Mouse (Mus musculus) embryonic facial prominence, embryonic 14.5 days (tissue): ENCODE results near the gene Zp3r. TPM values are rescaled to one million over a fixed set of nuclear protein-coding genes. Genes with fewer than 3 reads are reported as not detected.

Experiments used
- ATAC-seq: fragments of 200-750 bp; cut with Nextera tagmentation; 2 replicates; pipeline ENCODE4 v1.8.0; 2017; ENCODE audit warnings: low read depth, moderate number of reproducible peaks, moderate TSS enrichment
- DNase-seq: peaks from one replicate; pipeline ENCODE4 v3.0.0-alpha.2; 2015; ENCODE audit warnings: low spot score
- H3K27ac ChIP-seq: fragments of 300-500 bp; sonication (generic); replicated peaks from 2 replicates; pipeline ENCODE4 v1.5.1; 2014; ENCODE audit warnings: low read depth, mild to moderate bottlenecking, low read length, moderate library complexity
- H3K27me3 ChIP-seq: fragments of 300-500 bp; sonication (generic); replicated peaks from 2 replicates; pipeline ENCODE4 v1.6.1; 2014; ENCODE audit warnings: low read length; ENCODE audit not compliant: control insufficient read depth, insufficient read depth
- H3K36me3 ChIP-seq: fragments of 300-500 bp; sonication (generic); 2 replicates; pipeline ENCODE4 v1.6.1; 2014; ENCODE audit warnings: low read length, mixed read lengths; ENCODE audit not compliant: control insufficient read depth, insufficient read depth
- H3K4me1 ChIP-seq: fragments of 300-500 bp; sonication (generic); 2 replicates; pipeline ENCODE4 v1.6.1; 2014; ENCODE audit warnings: antibody characterized with exemption, low read length; ENCODE audit not compliant: control insufficient read depth, insufficient read depth
- H3K4me2 ChIP-seq: fragments of 300-500 bp; sonication (generic); 2 replicates; pipeline ENCODE4 v1.6.1; 2014; ENCODE audit warnings: low read depth, mild to moderate bottlenecking, low read length, moderate library complexity, mixed read lengths
- H3K4me3 ChIP-seq: fragments of 300-500 bp; sonication (generic); 2 replicates; pipeline ENCODE4 v1.5.1; 2014; ENCODE audit warnings: low read depth, mild to moderate bottlenecking, low read length
- H3K9ac ChIP-seq: fragments of 300-500 bp; sonication (generic); 2 replicates; pipeline ENCODE4 v1.6.1; 2014; ENCODE audit warnings: low read depth, mild to moderate bottlenecking, low read length, moderate library complexity, mixed read lengths
- H3K9me3 ChIP-seq: fragments of 300-500 bp; sonication (generic); 2 replicates; pipeline ENCODE4 v1.6.1; 2016; ENCODE audit warnings: low read length; ENCODE audit not compliant: control insufficient read depth
- WGBS: fragments of 180-500 bp; shearing (Covaris S2); extraction: QIAGEN DNeasy Blood & Tissue Kit; methylation state at CpG from one replicate; pipeline ENCODE4 v1.1.7; 2014; 5-methylcytosine and 5-hydroxymethylcytosine counted together
- polyA plus RNA-seq: library from polyadenylated mRNA; unstranded; fragments of >200 nt; fragmentation: Nextera tagmentation; extraction: Ambion mirVana; gene quantifications from 2 replicates; pipeline ENCODE4 v1.2.1, GENCODE M21; 2014

Zp3r gene
- polyA plus RNA-seq, 1 experiment from 2014 or later: not detected

- no peak overlapping the region for H3K9ac ChIP-seq
- no peaks in the 10 kb centered on the region for H3K4me1 ChIP-seq
- WGBS: 87% methylated on average over 2 of the region's 2 CpGs
- H3K27ac ChIP-seq: no peak overlapping the region
- H3K4me3 ChIP-seq: no peak overlapping the region
- no peak overlapping the region for H3K4me2 ChIP-seq
- H3K27me3 ChIP-seq: no peaks in the 10 kb centered on the region
- DNase-seq (no peak), ATAC-seq (no peak)
- no peaks in the 10 kb centered on the region for H3K9me3 ChIP-seq
- H3K36me3 ChIP-seq: no peaks in the 10 kb centered on the region
Measured at GRCm38 (mm10) chr1:130596291-130596690, 33.1 kb downstream of the Zp3r start.

DNA sequence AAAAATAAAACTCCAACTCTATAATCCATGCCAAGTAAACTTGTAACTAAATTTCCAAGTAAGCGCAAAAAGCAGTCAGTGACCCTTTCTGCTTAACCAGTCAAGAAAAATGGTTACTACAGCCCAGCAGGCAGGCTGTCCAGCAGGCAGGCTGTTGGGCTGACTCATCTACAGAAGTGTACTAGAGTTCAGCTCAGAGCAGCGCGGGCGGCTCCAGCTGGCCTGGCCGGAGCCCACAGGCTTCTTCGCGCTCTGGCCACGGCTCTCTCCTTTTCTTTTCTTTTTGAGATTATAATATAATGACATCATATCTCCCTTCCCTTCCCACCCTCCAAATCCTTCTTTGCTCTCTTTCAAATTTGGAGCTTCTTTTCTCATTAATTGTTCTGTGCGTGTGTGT is 40.8 kb downstream of the Zp3r start:
- Histone ChIP-seq H3K4me2 (no peak overlapping the region), H3K4me1 (no peaks in the 10 kb centered on the region), H3K27ac (no peak overlapping the region), H3K4me3 (no peak overlapping the region), H3K36me3 (no peaks in the 10 kb centered on the region), H3K9me3 (no peaks in the 10 kb centered on the region), H3K27me3 (no peaks in the 10 kb centered on the region), H3K9ac (no peak overlapping the region)
- no peak for DNase-seq
- ATAC-seq: no peak
- 85% methylated on average over 9 of the region's 9 CpGs for WGBS

GRCm38 (mm10) chr1:130576389-130576788 is 53.0 kb downstream of the Zp3r start:
- Histone ChIP-seq H3K9me3 (no peaks in the 10 kb centered on the region), H3K27ac (no peak overlapping the region), H3K9ac (no peak overlapping the region), H3K27me3 (no peaks in the 10 kb centered on the region), H3K4me1 (no peaks in the 10 kb centered on the region), H3K36me3 (no peaks in the 10 kb centered on the region), H3K4me2 (no peak overlapping the region), H3K4me3 (no peak overlapping the region)
- DNase-seq: no peak
- no peak for ATAC-seq
- 75% methylated on average over 4 of the region's 4 CpGs for WGBS

DNA sequence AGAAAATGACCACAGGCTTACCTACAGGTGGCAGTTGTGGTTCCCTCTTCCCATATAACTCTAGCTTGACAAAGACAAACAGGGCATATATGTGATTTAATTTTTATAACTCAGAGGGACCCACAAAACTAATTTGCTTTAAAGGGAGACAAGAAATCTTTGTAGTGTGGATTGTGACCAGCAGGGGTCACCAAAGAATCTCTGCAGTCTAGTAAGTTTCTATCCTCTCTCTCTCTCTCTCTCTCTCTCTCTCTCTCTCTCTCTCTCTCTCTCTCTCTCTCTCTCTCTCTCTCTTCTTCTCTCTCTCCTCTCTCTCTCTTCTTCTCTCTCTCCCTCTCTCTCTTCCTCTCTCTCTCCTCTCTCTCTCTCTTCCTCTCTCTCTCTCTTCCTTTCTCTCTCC is 53.5 kb downstream of the Zp3r start:
- ATAC-seq (no peak), DNase-seq (peak; percentile 37)
- Histone ChIP-seq H3K9ac (no peak overlapping the region), H3K4me1 (no peaks in the 10 kb centered on the region), H3K27ac (no peak overlapping the region), H3K4me3 (no peak overlapping the region), H3K27me3 (no peaks in the 10 kb centered on the region), H3K36me3 (no peaks in the 10 kb centered on the region), H3K4me2 (no peak overlapping the region), H3K9me3 (no peaks in the 10 kb centered on the region)

GRCm38 (mm10) chr1:130551407-130552249 is 77.8 kb downstream of the Zp3r start:
- 79% methylated on average over 4 of the region's 5 CpGs for WGBS
- H3K27me3 ChIP-seq: no peaks in the 10 kb centered on the region
- H3K36me3 ChIP-seq: no peaks in the 10 kb centered on the region
- H3K9ac ChIP-seq: no peak overlapping the region
- no peak overlapping the region for H3K27ac ChIP-seq
- H3K9me3 ChIP-seq: no peaks in the 10 kb centered on the region
- DNase-seq (no peak), ATAC-seq (no peak)
- H3K4me1 ChIP-seq: no peaks in the 10 kb centered on the region
- H3K4me3 ChIP-seq: no peak overlapping the region
- no peak overlapping the region for H3K4me2 ChIP-seq

DNA sequence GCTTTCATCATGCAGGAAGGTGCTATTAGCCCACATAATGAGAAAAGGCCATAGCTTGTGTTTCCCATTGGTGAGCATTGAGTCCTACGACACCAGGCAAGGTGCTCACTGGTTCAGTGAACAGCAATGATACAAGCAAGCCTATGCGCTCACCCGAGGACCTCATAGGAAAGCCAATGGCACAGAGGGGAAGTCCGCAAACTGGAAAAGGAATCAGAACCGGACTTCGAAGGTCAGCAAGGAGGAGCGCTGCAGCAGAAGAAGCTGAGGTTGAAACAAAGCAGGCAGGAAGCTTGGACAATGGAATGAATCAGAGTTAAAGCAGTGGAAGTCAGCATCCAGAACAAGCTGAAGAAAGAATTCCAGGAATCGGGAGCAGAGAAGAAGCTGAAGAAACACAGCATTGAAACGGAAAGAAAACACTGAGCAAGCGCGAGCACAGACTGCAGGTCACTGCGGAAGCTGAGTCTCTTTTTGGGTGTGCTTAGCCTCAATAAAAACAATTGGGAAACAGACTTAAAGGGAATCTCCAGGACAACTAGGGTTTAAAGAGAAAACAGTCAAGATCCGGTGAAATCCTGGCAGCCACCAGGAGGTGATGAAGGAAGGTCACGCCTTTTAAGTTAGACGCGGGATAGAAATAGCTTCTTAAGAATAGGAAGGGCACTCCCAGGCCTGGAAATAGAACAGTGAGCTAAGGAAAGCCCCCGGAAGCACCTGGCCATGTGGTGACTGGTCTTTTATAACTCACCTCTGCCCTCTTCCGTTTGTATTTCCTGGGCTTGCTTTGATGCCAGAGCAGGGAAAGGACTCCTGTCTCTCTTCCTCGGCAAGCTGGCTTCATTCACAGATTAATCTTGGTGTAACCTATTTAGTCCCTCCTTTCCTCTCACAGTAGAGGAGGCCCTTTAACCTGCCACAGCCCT is 78.9 kb downstream of the Zp3r start:
- 64% methylated on average over 19 of the region's 19 CpGs for WGBS
- no peak for ATAC-seq
- Histone ChIP-seq H3K4me2 (no peak overlapping the region), H3K9me3 (no peaks in the 10 kb centered on the region), H3K4me1 (no peaks in the 10 kb centered on the region), H3K27me3 (no peaks in the 10 kb centered on the region), H3K36me3 (no peaks in the 10 kb centered on the region), H3K4me3 (no peak overlapping the region), H3K27ac (no peak overlapping the region), H3K9ac (no peak overlapping the region)
- DNase-seq: peak; percentile 19

- no peaks in the 10 kb centered on the region for H3K36me3 ChIP-seq
- no peak overlapping the region for H3K9ac ChIP-seq
- 82% methylated on average over 6 of the region's 6 CpGs for WGBS
Measured at GRCm38 (mm10) chr1:130549698-130550097, 79.7 kb downstream of the Zp3r start.

GRCm38 (mm10) chr1:130549160-130549559 is 80.3 kb downstream of the Zp3r start:
- Histone ChIP-seq H3K4me2 (no peak overlapping the region), H3K27ac (no peak overlapping the region), H3K4me3 (no peak overlapping the region), H3K4me1 (no peaks in the 10 kb centered on the region), H3K36me3 (no peaks in the 10 kb centered on the region), H3K9me3 (no peaks in the 10 kb centered on the region), H3K27me3 (no peaks in the 10 kb centered on the region), H3K9ac (no peak overlapping the region)
- WGBS: 40% methylated on average over 7 of the region's 7 CpGs
- peak; percentile 75; the same call in 1 of the 2 replicates for ATAC-seq
- peak; percentile 24 for DNase-seq

More at GRCm38 (mm10) chr1:130549698-130550097, 79.7 kb downstream of the Zp3r start:
- Histone ChIP-seq H3K27ac (no peak overlapping the region), H3K4me3 (no peak overlapping the region), H3K4me2 (no peak overlapping the region), H3K4me1 (no peaks in the 10 kb centered on the region), H3K27me3 (no peaks in the 10 kb centered on the region), H3K9me3 (no peaks in the 10 kb centered on the region)
- ATAC-seq (no peak), DNase-seq (no peak)
